Mouse (Mus musculus) adrenal gland, adult 8-10 months (tissue): ENCODE results near the gene Shmt2. TPM values are rescaled to one million over a fixed set of nuclear protein-coding genes. Genes with fewer than 3 reads are reported as not detected.

ENCODE experiments used
- DNase-seq: peaks from one replicate; pipeline ENCODE4 v3.0.0; 2022
- total RNA-seq, 4 experiments: library from RNA; stranded (reverse); gene quantifications; 2 replicates each; pipeline ENCODE4 v1.2.4; 2022

Shmt2 gene
- total RNA-seq, 4 experiments from 2014 or later = 45.3 to 56.0 (median 49.8) TPM

- DNase-seq = no peak
Measured at GRCm38 (mm10) chr10:127534036-127534928, 12.0 kb upstream of the Shmt2 start, which contains the start of gene Nxph4. TSS of gene Nxph4 (minus strand) at chr10:127534559.

DNA sequence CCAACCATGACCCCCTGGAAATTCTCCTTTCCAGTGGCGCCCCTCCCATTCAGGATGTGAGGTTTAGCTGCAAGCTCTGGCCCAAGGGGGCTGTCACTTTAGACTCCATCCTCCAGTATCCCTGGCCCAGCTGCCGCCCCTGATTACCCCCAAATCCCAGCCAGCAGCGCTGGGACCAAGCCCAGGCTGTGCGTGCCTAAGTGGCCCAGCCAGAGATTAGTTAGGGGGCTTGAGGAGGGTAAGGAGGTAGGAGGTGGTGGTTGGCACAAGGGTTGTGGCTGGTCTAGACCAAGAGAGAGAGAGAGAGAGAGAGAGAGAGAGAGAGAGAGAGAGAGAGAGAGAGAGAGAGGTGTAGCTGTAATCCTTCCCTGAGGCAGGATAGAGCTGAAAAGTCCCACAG lies 9.3 kb upstream of the Shmt2 start:
- DNase-seq = no peak

- no peak for DNase-seq
Measured at GRCm38 (mm10) chr10:127530945-127531344, 8.7 kb upstream of the Shmt2 start.

- no peak for DNase-seq
Measured at GRCm38 (mm10) chr10:127527481-127527880, 5.2 kb upstream of the Shmt2 start.

DNA sequence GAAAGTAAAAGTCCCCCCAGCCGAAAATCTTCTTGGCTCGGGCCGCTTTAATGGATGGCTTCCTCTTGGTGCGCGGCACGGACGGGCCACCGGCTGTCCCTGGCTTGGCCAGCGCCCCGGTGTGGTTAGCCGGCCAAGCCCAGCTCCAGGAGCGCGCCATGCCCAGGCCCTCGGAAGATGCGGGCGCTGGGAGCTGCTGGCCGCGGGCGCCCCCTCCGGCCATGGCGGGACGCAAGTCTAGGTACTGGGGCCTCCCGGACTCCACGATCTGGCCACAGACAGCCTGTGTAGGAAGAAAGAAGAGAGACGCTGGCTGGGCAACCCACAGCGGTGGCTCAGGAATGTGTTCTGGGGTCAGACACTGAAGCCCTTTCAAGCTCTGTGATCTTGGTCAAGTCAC lies 4.4 kb upstream of the Shmt2 start:
- no peak for DNase-seq

DNA sequence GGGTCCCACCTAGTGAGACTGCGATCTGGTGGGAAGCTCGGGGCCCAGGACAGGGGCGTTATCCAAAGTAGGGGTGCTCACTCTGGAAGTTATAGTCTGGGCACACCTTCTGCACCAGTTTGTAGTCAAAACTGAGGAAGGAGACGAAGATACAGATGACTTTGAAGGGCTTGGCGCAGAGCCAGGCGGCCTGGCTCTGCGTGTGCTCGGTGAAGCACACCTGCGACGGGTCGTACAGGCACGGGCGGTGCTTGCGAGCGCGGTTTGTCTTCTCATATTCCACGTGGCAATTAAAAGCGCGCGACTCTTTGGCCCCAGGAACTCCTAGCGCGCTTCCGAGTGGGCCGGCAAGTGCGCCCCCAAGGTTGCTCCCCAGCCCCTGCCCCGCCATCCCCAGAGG lies 3.8 kb upstream of the Shmt2 start:
- DNase-seq = no peak

GRCm38 (mm10) chr10:127524646-127525255 lies 2.5 kb upstream of the Shmt2 start:
- no peak for DNase-seq

- DNase-seq = no peak
Measured at GRCm38 (mm10) chr10:127521611-127522080, 598 bp downstream of the Shmt2 start.

- DNase-seq = no peak
Measured at GRCm38 (mm10) chr10:127520714-127521357, 1.4 kb downstream of the Shmt2 start.

- no peak for DNase-seq
Measured at GRCm38 (mm10) chr10:127519903-127520713, 2.1 kb downstream of the Shmt2 start.

DNA sequence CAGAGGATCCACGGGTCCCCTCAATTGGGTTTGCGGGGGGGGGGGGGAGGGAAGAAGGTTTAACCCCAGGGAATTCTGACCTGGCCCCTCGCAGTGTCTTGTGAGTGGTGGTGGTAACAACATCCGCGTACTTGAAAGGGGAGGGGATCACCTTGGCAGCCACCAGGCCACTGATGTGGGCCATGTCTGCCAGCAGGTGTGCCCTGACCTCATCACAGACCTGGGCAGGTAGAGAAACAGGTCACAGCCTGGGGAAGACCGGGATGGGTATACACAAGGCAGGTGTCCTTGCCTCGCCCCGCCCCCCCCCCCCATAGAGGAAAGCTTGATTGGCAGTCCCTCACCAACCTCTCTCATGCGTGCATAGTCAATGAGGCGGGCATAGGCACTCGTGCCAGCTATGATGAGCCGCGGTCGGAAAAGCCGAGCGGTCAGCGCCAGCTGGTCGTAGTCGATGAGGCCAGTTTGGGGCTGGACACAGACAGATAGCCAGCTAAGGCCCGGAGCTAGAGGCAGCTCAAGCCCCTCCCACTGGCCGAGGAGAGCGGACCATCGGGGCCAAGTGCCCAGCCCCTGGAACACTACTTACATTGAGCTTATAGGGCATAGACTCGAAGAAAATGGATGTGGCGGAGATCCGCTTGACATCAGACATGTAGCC lies 3.1 kb downstream of the Shmt2 start:
- no peak for DNase-seq

- no peak for DNase-seq
Measured at GRCm38 (mm10) chr10:127517941-127518340, 4.3 kb downstream of the Shmt2 start.

GRCm38 (mm10) chr10:127516576-127517260 lies 5.5 kb downstream of the Shmt2 start:
- no peak for DNase-seq

DNA sequence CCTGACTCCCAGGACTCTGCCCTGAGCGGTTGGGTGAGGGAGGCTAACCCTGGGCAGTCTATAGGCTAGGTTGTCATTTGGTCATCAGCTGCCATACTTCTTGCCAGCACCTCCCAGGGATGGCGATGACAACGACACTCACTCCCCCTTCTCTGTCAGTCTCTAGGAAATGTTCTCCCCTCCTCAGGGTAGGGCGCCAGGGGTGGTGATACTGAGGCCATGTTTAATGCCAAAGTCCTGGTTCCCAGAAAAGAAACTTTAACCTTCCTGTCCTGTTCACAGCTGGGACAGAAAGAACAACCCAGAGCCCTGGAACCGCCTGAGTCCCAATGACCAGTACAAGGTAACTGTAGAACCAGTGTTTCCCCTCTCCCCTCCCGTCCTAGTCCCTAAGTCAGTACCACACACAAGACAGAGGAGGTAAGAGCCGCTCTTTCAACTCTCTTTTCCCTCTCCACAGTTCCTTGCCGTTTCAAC lies 6.2 kb downstream of the Shmt2 start:
- DNase-seq = no peak

DNA sequence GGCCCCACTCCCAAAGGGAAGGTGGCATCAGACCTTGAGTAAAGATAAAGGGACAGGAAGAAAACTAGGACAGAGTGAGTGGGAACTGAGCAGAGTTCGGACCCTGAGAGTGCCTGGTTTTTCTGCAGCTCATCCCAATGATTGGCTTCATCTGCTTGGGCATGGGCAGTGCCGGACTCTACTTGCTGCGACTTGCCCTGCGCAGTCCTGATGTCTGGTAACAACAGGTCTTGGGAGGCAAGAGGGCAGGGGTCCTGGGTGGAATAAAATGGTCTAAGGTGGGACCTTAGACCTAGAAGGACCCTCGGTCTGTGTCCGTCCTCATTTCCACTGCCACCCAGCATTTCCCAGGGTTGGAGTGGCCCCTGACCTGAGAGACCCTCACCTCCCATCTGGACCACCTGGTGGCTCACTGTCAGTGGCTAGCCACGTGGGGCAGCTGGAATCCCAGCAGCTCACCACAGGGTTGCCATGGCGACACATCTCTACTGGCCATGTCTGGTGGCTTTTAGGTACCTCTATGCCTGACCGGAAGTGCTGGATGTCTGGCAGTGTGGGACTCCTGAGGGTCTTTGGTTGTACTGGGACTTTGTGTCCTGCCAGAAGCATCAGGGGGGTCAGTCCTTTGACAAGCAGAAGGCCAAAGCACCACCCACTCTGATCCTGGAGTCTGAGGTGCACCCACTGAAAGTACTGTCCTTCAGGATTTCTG lies 6.8 kb downstream of the Shmt2 start:
- DNase-seq = no peak

DNA sequence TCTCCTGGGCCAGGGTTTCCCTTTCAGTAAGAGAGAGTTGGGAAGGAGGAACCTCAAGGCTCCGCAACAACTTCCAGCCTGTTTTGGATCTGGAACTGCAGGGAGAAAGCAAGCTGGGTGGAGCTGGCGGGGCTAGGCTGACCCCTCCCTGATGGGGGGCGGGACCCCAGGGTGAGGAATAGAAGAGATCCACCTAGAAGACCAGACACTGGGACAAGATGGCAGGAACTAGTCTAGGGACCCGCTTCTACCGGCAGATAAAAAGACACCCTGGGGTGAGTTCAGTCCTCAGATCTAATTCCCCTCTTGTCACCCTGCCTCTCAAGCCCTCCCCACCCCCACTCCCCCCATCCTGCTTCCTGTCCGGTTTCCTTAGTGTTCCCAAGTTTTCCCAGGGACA lies 7.5 kb downstream of the Shmt2 start, which contains the start of gene Ndufa4l2:
Gene Ndufa4l2 (plus strand): TSS at position 204 of the 400 bp plus-strand sequence.
- DNase-seq = no peak

DNA sequence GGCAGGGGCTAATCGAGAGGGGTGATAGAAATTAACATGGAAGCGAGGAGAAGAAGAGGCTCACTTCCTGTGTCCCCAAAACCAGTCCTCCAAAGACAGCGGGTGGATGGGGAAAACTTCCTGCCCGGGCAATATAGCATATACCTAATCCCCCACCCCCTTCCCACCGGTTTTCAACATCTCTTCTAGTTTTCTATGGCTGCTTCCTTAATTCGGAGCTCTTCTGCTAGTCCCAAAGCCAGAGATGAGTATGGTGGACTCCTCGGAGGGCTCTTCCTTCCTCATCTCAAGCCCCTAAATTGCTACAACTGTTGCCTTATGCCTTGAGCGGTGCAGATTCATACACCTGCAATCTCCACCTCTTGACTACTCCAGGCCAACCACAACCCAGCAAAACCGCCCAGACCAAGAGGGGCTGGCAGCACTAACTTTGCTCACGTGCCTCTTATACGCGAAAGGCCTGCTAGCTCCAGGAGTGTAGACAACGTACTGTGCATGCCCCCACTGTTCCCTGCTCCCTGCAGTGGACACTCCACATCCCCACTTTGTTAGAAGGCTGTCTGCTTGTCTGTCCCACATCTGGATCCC lies 8.0 kb downstream of the Shmt2 start:
- no peak for DNase-seq

- no peak for DNase-seq
Measured at GRCm38 (mm10) chr10:127513501-127514091, 8.6 kb downstream of the Shmt2 start.

DNA sequence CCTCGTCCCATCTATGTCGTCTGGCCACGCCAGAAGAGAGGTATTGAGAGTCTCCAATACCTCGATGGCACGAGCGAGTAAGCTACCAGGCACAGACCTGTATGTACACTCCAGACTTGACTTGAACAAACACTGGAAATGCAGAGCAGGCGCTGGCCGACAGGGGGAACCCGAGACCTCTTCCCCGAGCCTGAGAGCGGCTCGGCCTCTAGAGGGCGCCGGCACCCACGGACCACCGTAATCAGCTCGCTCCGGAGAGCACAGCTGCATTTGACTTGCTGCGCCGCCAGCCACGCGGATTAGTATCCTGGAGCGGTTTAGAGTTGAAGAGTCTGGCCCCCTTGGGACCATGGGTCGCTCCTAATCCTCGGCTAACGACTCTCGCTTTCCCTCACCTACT lies 9.4 kb downstream of the Shmt2 start:
- DNase-seq = peak; percentile 84

DNA sequence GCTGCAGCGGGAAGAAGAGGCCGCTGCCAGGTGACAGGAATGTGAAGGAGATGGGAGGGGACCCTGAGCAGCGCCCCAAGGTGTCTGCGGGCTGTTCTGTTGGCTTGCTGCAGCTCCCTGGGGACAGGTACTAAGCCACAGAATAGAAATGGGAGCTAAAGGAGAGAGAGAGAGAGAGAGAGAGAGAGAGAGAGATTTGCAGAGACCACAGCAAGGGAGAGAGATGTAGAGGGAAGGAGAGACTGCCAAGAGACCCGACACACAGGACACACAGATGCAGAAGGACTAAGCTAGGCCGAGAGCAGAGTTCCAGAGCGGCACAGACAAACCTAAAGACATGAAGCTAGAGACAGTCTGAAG lies 10.0 kb downstream of the Shmt2 start:
- DNase-seq = no peak
